Mouse (Mus musculus) liver, embryonic 11.5 days (tissue): ENCODE data around the gene Rad51. TPM values are rescaled to one million over a fixed set of nuclear protein-coding genes. Genes with fewer than 3 reads are reported as not detected.

ENCODE experiments used
- polyA plus RNA-seq: library from polyadenylated mRNA; unstranded; fragments of >200 nt; fragmentation: Nextera tagmentation; extraction: Ambion mirVana; gene quantifications from 2 replicates; pipeline ENCODE4 v1.2.1, GENCODE M21; 2014

Gene Rad51
- polyA plus RNA-seq, 1 experiment from 2014 or later: 62.0 TPM

Other genes with a start within 250 kb of the Rad51 start
- 1.7 and 1.9 TPM in 2 replicates for gene Bahd1, start 212.4 kb upstream of the Rad51 start, polyA plus RNA-seq
- gene Chst14, start 186.3 kb upstream of the Rad51 start, polyA plus RNA-seq: 15.4 and 16.4 TPM in 2 replicates
- gene Ccdc32, start 83.4 kb upstream of the Rad51 start, polyA plus RNA-seq: 24.8 and 26.5 TPM in 2 replicates
- 7.4 and 7.7 TPM in 2 replicates for gene Rpusd2, start 78.0 kb upstream of the Rad51 start, polyA plus RNA-seq
- gene Knl1, start 65.7 kb upstream of the Rad51 start, polyA plus RNA-seq: 60.7 and 64.8 TPM in 2 replicates
- gene Rmdn3, start 44.2 kb downstream of the Rad51 start, polyA plus RNA-seq: 75.7 and 80.6 TPM in 2 replicates
- 33.6 and 36.4 TPM in 2 replicates for gene Gchfr, start 55.0 kb downstream of the Rad51 start, polyA plus RNA-seq
- 0.23 and 0.25 TPM in 2 replicates for gene Gm14137, start 61.7 kb downstream of the Rad51 start, polyA plus RNA-seq
- gene Zfyve19, start 95.8 kb downstream of the Rad51 start, polyA plus RNA-seq: 47.2 and 48.5 TPM in 2 replicates
- gene Dnajc17, start 96.0 kb downstream of the Rad51 start, polyA plus RNA-seq: 16.9 and 18.1 TPM in 2 replicates
- gene Ppp1r14d, start 117.1 kb downstream of the Rad51 start, polyA plus RNA-seq: not detected in 2 replicates
- gene Spint1, start 124.6 kb downstream of the Rad51 start, polyA plus RNA-seq: 2.3 and 2.5 TPM in 2 replicates
- gene Rhov, start 158.5 kb downstream of the Rad51 start, polyA plus RNA-seq: 0.38 TPM in 1 of 2 replicates, not detected in the other
- 13.4 and 14.0 TPM in 2 replicates for gene Vps18, start 175.9 kb downstream of the Rad51 start, polyA plus RNA-seq
- 5.3 and 5.9 TPM in 2 replicates for gene Dll4, start 213.0 kb downstream of the Rad51 start, polyA plus RNA-seq
- gene Chac1, start 238.4 kb downstream of the Rad51 start, polyA plus RNA-seq: 2.9 and 3.2 TPM in 2 replicates